ENCODE assay signal across 7 mouse cellular contexts in genomic region chr10:63023121-63023748, GRCm38 (mm10). TPM values are rescaled to one million over a fixed set of nuclear protein-coding genes. Genes with fewer than 3 reads are reported as not detected.
DNase-seq lines count a peak whose midpoint lies in the region; ATAC-seq and TF ChIP-seq lines count a peak whose summit lies in the region.

No protein-coding gene starts in this region.

- under 1% methylated on average over 68 of the region's 68 CpGs for WGBS in hindbrain, embryonic 16.5 days

- no peaks in the 10 kb centered on the region for H3K9me3 ChIP-seq in hindbrain, embryonic 16.5 days (ENCODE audit: control insufficient read depth, low read length)

- peak; percentile 65 for DNase-seq in ZHBTc4 (ENCODE audit: low read depth, low spot score)
- DNase-seq in cerebellum, postnatal 25 days = peak; percentile 80 to 81
- peak; percentile 81 for DNase-seq in gastrocnemius, adult 2 months
- DNase-seq in left cerebral cortex, postnatal 25 days (ENCODE audit: low spot score in 2 of 2) = peak; percentile 58 to 63
- DNase-seq in mesoderm, embryonic 11.5 days (ENCODE audit: low read depth, low spot score) = peak; percentile 68
- peak; percentile 74 for DNase-seq in right cerebral cortex, postnatal 4 days

- intact Hi-C loops in gastrocnemius, adult 2 months (cut with DNase I) = loop anchor here (2.0 to 10.0 kb wide), 5 partner anchors 41 to 536 kb away; partner anchors contain the start of genes Ccar1, Herc4, Rufy2 and Vps26a
- intact Hi-C loops in left cerebral cortex, postnatal 25 days (cut with DNase I) = loop anchor here (2.0 to 10.0 kb wide), 5 partner anchors 42 to 354 kb away; partner anchors contain the start of genes Herc4 and Rufy2

- H3K27ac ChIP-seq in gastrocnemius, adult 2 months = peak overlapping the region; percentile 100
- H3K27ac ChIP-seq in hindbrain, embryonic 16.5 days (ENCODE audit: low read depth, low read length) = peak overlapping the region; percentile 100

- peak overlapping the region; percentile 99 for H3K9ac ChIP-seq in hindbrain, embryonic 16.5 days (ENCODE audit: low read depth, low read length)

- TF ChIP-seq CTCF in gastrocnemius, adult 2 months (IDR thresholded peaks at IDR 0.05) = no peak

- H3K36me3 ChIP-seq in hindbrain, embryonic 16.5 days (ENCODE audit: control insufficient read depth, insufficient read depth, low read length) = no peaks in the 10 kb centered on the region

- H3K4me2 ChIP-seq in hindbrain, embryonic 16.5 days (ENCODE audit: low read length) = peak overlapping the region; percentile 76

- peaks cover 40% of the 10 kb centered on the region for H3K4me1 ChIP-seq in hindbrain, embryonic 16.5 days (ENCODE audit: control insufficient read depth, insufficient read depth, low read depth, low read length)

- ATAC-seq in hindbrain, embryonic 16.5 days = peak; percentile 31

- no peaks in the 10 kb centered on the region for H3K27me3 ChIP-seq in hindbrain, embryonic 16.5 days (replicated peaks; ENCODE audit: control insufficient read depth, insufficient read depth, low read length)

- H3K4me3 ChIP-seq in gastrocnemius, adult 2 months = peak overlapping the region; percentile 74
- peak overlapping the region; percentile 79 for H3K4me3 ChIP-seq in hindbrain, embryonic 16.5 days (ENCODE audit: low read length)

RNA-seq across cellular contexts. Expression of gene Hnrnph3, which starts 0.8 kb away (rescaled TPM):
- total RNA-seq in gastrocnemius, adult 2 months (2021) = 10 to 100 TPM; 21.6 to 25.4 TPM
- 114 and 121 TPM in 2 replicates for polyA plus RNA-seq in hindbrain, embryonic 16.5 days (2015; fragmentation: Nextera tagmentation; extraction: Ambion mirVana)
- total RNA-seq in left cerebral cortex, postnatal 25 days (2021) = 10 to 100 TPM; 46.3 to 52.0 TPM

RNA-seq across cellular contexts. Expression of gene Pbld2, which starts 0.9 kb away (rescaled TPM):
- total RNA-seq in gastrocnemius, adult 2 months (2021) = 1 to 10 TPM; 2.8 to 5.4 TPM
- polyA plus RNA-seq in hindbrain, embryonic 16.5 days (2015; fragmentation: Nextera tagmentation; extraction: Ambion mirVana) = 0.68 and 0.94 TPM in 2 replicates
- 1 to 10 TPM; 2.1 to 2.4 TPM for total RNA-seq in left cerebral cortex, postnatal 25 days (2021)

RNA-seq across cellular contexts. Expression of gene Pbld1, which starts 36.7 kb away (rescaled TPM):
- total RNA-seq in gastrocnemius, adult 2 months (2021) = 1 to 10 TPM in 1 of 2 experiments, under 1 TPM in 1; 0.66 to 1.1 TPM
- 0.44 and 0.75 TPM in 2 replicates for polyA plus RNA-seq in hindbrain, embryonic 16.5 days (2015; fragmentation: Nextera tagmentation; extraction: Ambion mirVana)
- under 1 TPM; 0.46 to 0.78 TPM for total RNA-seq in left cerebral cortex, postnatal 25 days (2021)

RNA-seq across cellular contexts. Expression of gene Rufy2, which starts 43.2 kb away (rescaled TPM):
- total RNA-seq in gastrocnemius, adult 2 months (2021) = 1 to 10 TPM; 3.8 to 4.7 TPM
- 53.9 and 68.0 TPM in 2 replicates for polyA plus RNA-seq in hindbrain, embryonic 16.5 days (2015; fragmentation: Nextera tagmentation; extraction: Ambion mirVana)
- 10 to 100 TPM; 79.0 to 84.4 TPM for total RNA-seq in left cerebral cortex, postnatal 25 days (2021)

Comparison
In these comparisons a context has a peak if more than half of its experiments do, and no peak if none do; other contexts are left out.
1. Peak in every context shown above with its lines: DNase-seq, ATAC-seq, H3K4me3 ChIP-seq and H3K27ac ChIP-seq.